Mouse (Mus musculus): ENCODE measurements around the gene Slc34a3.

- TF ChIP-seq CTCF (IDR thresholded peaks at IDR 0.05; ENCODE audit: borderline replicate concordance, insufficient read depth, low read depth, low read length) (no peak), POLR2A (IDR thresholded peaks at IDR 0.05; ENCODE audit: borderline replicate concordance, insufficient read depth, low read length) (no peak)
Measured at GRCm38 (mm10) chr2:25230581-25230980, 3.6 kb downstream of the Slc34a3 start.
